8 mouse cellular contexts compared by ENCODE assay signal in the genomic region with DNA sequence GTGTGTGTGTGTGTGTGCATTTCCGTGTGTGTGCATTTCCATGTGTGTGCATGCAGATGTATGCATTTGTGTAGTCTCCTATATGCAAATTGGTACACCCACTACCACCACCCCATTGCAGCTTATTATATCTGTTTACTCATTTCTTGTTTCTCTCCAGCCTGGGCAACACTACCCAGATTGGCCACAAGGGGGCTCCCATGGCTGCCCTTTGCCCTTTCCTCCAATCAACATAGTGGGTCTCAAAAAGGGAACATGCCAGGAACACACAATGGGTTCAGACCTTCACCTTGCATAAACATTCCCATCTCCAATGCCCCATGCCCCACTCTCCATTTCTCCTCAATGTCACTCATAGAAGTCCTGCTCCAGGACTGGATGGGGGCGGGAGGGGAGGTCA. TPM values are rescaled to one million over a fixed set of nuclear protein-coding genes. Genes with fewer than 3 reads are reported as not detected.
A peak's percentile ranks its signal among the peaks of the same experiment; 100 is the strongest.
DNase-seq lines count a peak whose midpoint lies in the region; ATAC-seq lines count a peak whose summit lies in the region.

No protein-coding gene starts in this region.

- ATAC-seq in megakaryocyte progenitor cell, adult 5-6 weeks (replicated peaks; ENCODE audit: poor library complexity): peak; percentile 80

- DNase-seq in cerebellum, adult 9-10 months: peak; percentile 27
- no peak for DNase-seq in cerebellum, adult 11-12 months
- DNase-seq in left cerebral cortex, postnatal 4 days: peak; percentile 54
- DNase-seq in left cerebral cortex, adult 11 months (ENCODE audit: low spot score): no peak
- DNase-seq in adrenal gland, postnatal 10 days: peak; percentile 77
- DNase-seq in heart, postnatal 10 days: peak; percentile 23 to 60
- peak; percentile 77 for DNase-seq in thymus, postnatal 0 days (ENCODE audit: low spot score)

- intact Hi-C loops in left cerebral cortex, postnatal 4 days (cut with DNase I): no loop called here
- intact Hi-C loops in heart, postnatal 10 days (cut with DNase I): loop anchor here (2.0 kb wide), 2 partner anchors 161 to 219 kb away; no protein-coding TSS in a partner anchor

RNA-seq across cellular contexts. Expression of a gene that starts 24.3 kb away (rescaled TPM):
- total RNA-seq in left cerebral cortex, postnatal 4 days (2021): 1 to 10 TPM; 2.6 to 3.7 TPM
- total RNA-seq in adrenal gland, postnatal 10 days (2021): 1 to 10 TPM; 3.2 to 4.8 TPM
- total RNA-seq in heart, postnatal 10 days (2021): 1 to 10 TPM; 3.7 to 3.9 TPM
- 3.5 and 3.7 TPM in 2 replicates for total RNA-seq in megakaryocyte progenitor cell, adult 5-6 weeks (2015)
- 5.8 and 8.0 TPM in 2 replicates for total RNA-seq in megakaryocyte progenitor cell, adult 5-6 weeks (2017)
- 12.6 and 15.1 TPM in 2 replicates for polyA plus RNA-seq in thymus, postnatal 0 days (2015; fragmentation: Nextera tagmentation; extraction: Ambion mirVana)

Comparison
In these comparisons a context has a peak if more than half of its experiments do, and no peak if none do; other contexts are left out.
1. DNase-seq: peak in cerebellum, adult 9-10 months (single experiment), left cerebral cortex, postnatal 4 days (single experiment), adrenal gland, postnatal 10 days (single experiment), heart, postnatal 10 days (2 of 2) and thymus, postnatal 0 days (single experiment); none in cerebellum, adult 11-12 months (single experiment) and left cerebral cortex, adult 11 months (single experiment).